Mouse (Mus musculus) bone marrow macrophage, adult 2 months (primary cell): ENCODE measurements around the gene Heatr5a. TPM values are rescaled to one million over a fixed set of nuclear protein-coding genes. Genes with fewer than 3 reads are reported as not detected.

ENCODE experiments used
- H3K27ac ChIP-seq: 2 replicates; pipeline ENCODE4 v1.5.1; 2012; ENCODE audit warnings: low read depth, low read length; ENCODE audit not compliant: insufficient read depth
- H3K4me1 ChIP-seq: 2 replicates; pipeline ENCODE4 v1.6.1; 2012; ENCODE audit warnings: low read length; ENCODE audit not compliant: control insufficient read depth, insufficient read depth
- H3K4me3 ChIP-seq: 2 replicates; pipeline ENCODE4 v1.5.1; 2012; ENCODE audit warnings: mild to moderate bottlenecking, low read length, moderate library complexity; ENCODE audit not compliant: insufficient read depth
- CTCF ChIP-seq: IDR thresholded peaks from 2 replicates; pipeline ENCODE4 v1.5.1; 2012; ENCODE audit warnings: low read depth, mild to moderate bottlenecking, low read length, moderate library complexity
- POLR2A ChIP-seq: IDR thresholded peaks from 2 replicates; pipeline ENCODE4 v1.6.1; 2012; ENCODE audit warnings: mild to moderate bottlenecking, low read depth, low read length, borderline replicate concordance
- polyA plus RNA-seq: library from polyadenylated mRNA; stranded (reverse); fragments of >200 nt; gene quantifications from 2 replicates; pipeline ENCODE4 v1.2.4, GENCODE M21; 2012; ENCODE audit not compliant: missing spikeins, insufficient read depth, insufficient read length

Heatr5a gene
- polyA plus RNA-seq, 1 experiment, result 41.6 TPM

DNA sequence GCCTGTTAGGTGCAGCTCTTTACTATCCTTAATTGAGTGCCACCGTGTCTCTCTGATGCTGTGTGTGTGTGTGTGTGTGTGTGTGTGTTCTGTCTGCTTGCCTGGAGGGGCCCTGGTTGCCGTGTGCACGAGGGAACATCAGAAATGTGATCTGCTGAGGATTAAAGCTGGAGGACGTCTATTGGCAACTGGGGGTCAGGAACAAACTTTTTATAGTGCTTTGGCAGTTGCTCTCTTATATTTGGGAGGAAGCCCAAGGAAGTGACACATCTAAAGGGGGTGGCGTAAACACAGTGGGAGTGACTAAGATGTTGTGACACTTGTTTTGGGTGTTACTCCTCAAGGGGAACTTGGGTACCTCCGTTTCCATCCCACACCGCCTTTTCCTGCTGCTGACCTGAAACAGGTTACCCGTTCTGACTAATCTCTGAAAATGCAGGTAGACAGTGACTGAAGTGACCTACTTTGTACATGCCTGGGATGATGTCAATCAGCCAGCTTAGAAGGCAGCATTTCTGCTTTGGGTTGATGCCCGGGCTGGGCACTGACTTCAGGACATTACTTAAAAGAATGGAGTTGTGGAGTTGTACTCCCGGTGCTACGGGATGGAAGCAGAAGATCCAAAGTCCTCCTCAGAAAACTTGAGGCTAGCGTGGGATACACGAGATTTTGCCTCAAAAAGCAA, 104.8 kb downstream of the Heatr5a start:
- Histone ChIP-seq H3K4me1 (peaks cover 36% of the 10 kb centered on the region), H3K27ac (peak overlapping the region; percentile 86), H3K4me3 (peak overlapping the region; percentile 32)
- no peak for TF ChIP-seq CTCF
- no peak for TF ChIP-seq POLR2A

GRCm38 (mm10) chr12:51865790-51866179, 105.3 kb downstream of the Heatr5a start:
- no peak for TF ChIP-seq POLR2A
- TF ChIP-seq CTCF, result no peak
- H3K4me3 ChIP-seq, result peak overlapping the region; percentile 12
- peaks cover 36% of the 10 kb centered on the region for H3K4me1 ChIP-seq
- H3K27ac ChIP-seq, result peak overlapping the region; percentile 86

- Histone ChIP-seq H3K27ac (peak overlapping the region; percentile 86), H3K4me3 (peak overlapping the region; percentile 12), H3K4me1 (peaks cover 36% of the 10 kb centered on the region)
- no peak for TF ChIP-seq POLR2A
- TF ChIP-seq CTCF, result no peak
These were observed 105.9 kb downstream of the Heatr5a start for GRCm38 (mm10) chr12:51865061-51865789.

DNA sequence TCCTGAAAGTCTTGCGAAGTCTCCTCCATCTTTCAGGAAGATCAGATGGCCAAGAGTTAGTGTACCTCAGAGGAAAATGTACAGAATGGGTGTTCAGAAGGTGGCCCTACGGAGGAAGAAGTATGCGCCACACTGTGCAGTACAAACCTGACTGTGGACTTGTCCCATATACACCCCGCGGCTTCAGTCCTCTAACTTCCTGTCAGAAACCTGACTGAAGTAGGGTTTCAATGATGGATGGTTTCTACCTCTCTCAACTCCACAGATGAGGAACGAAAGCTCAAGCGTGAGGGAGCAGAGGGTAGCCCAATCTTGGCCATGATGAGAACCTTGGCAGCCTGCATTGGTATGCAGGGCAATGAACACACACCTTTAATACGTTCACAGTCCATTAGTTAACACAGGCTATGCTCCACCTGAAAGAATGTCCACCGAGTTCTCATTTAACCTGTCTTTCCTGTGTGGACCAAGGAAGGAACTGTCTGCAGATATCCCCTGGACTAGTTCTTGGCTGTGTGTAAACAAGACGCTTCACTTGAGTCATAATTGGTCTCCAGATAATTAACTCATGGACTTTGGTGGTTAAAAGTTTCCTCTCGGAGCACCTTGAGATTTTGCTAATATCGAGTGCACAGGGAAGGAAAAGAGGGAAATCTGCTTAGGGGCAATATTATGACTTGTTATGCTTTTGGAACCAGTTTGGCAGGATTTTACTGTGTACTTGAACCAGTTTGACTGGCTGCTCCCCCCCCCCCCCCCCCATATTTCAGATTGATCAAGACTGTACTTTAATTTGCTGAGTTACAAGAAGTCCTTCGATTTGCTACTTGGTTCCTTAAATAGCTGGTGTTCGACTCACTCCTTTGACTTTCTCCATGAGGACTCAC, 107.8 kb downstream of the Heatr5a start:
- TF ChIP-seq CTCF (no peak), POLR2A (no peak)
- Histone ChIP-seq H3K27ac (no peak overlapping the region), H3K4me3 (no peak overlapping the region), H3K4me1 (peaks cover 36% of the 10 kb centered on the region)

GRCm38 (mm10) chr12:51858134-51859028, 112.7 kb downstream of the Heatr5a start:
- Histone ChIP-seq H3K4me3 (no peak overlapping the region), H3K4me1 (peaks cover 1% of the 10 kb centered on the region; the same call in 1 of the 2 replicates), H3K27ac (no peak overlapping the region)
- TF ChIP-seq POLR2A (no peak), CTCF (no peak)

GRCm38 (mm10) chr12:51856768-51857295, 114.3 kb downstream of the Heatr5a start:
- no peak overlapping the region for H3K4me3 ChIP-seq
- no peaks in the 10 kb centered on the region for H3K4me1 ChIP-seq
- TF ChIP-seq POLR2A (no peak), CTCF (no peak)
- no peak overlapping the region for H3K27ac ChIP-seq

GRCm38 (mm10) chr12:51855872-51856271, 115.2 kb downstream of the Heatr5a start:
- Histone ChIP-seq H3K4me1 (no peaks in the 10 kb centered on the region), H3K27ac (no peak overlapping the region), H3K4me3 (no peak overlapping the region)
- no peak for TF ChIP-seq CTCF

DNA sequence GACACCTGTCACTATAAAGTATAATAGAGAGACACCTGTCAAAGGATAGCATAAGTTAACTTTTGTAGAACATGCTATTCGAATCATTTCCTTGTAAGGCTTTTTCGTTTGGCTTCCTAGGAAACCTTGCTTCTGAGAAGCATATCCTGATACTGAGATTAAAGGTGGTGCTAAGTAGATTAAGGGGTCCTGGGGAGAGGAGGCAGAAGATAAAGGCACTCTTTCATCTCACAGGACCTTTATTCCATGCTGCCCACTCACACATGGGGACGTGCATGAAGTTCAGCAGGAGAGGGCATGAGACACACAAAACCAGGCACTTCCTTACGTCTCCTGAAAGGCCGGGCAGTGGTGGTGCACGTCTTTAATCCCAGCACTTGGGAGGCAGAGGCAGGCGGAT, 115.7 kb downstream of the Heatr5a start:
- Histone ChIP-seq H3K4me1 (no peaks in the 10 kb centered on the region), H3K27ac (no peak overlapping the region), H3K4me3 (no peak overlapping the region)
- TF ChIP-seq POLR2A (no peak), CTCF (no peak)

DNA sequence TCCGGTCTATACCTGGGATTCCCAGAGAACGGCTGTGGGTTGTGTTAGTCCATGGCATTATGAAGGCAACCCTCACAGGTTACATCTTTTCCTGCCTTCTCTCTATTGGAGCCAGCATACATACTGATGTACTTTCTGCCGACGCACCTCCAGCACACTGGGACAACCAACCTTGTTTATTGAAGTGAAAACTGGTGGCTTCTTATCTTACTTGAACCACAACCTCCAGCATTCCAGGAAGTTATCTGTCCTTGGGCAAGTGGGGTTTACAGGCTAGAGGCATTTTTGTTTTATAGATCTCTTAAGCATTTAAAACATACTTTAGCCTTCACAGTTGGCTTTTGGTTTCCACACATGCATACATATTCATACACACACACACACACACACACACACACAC, 119.5 kb downstream of the Heatr5a start:
- H3K27ac ChIP-seq, result no peak overlapping the region
- no peak overlapping the region for H3K4me3 ChIP-seq
- TF ChIP-seq POLR2A, result no peak
- no peak for TF ChIP-seq CTCF
- H3K4me1 ChIP-seq, result peaks cover 22% of the 10 kb centered on the region
